Mouse (Mus musculus) left cerebral cortex, postnatal 25 days (tissue): ENCODE measurements at regions not wholly inside any gene's neighbourhood (a gene's known extent, or its start where the extent isn't known, plus 50 kb on each side); places are given as distances from the start of the nearest gene placed in this dataset.
"Not testable (repeated sequence)": the region's sequence is repeated elsewhere in the genome, so short reads cannot be mapped to it uniquely, and the experiment has no call there.

ENCODE experiments used
- DNase-seq, 2 experiments: peaks; one replicate each; pipeline ENCODE4 v3.0.0; 2022; ENCODE audit warnings: low spot score in 2 of 2, mixed read lengths in 1 of 2
- intact Hi-C: fragments of 180-260 bp; cut with DNase I; formaldehyde crosslinking; loops from one replicate; pipeline ENCODE4 v1.15.1; 2025

DNA sequence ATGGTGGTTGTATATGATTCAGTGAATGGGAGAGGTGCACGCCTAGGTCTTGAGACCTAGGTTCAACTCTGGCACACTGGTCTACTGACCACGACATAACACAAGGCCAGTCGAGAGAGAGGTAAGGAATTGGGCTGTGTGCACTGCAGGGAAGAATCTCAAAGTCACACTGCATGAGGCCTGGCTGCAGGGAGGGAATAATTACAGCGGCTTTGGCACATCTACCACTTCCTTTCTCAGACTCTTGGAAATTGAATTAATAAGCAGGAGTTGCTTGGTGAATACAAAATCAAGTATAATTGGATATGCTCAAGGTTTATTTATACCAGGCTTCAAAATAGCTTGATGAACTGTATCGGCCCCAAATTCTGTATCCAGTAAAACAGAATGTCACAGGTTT lies 93.9 kb upstream of the Vldlr start:
- intact Hi-C loops, result loop anchor here (2.0 to 5.0 kb wide), 4 partner anchors 56 to 375 kb away; partner anchors contain the start of gene Vldlr

GRCm38 (mm10) chr19:27123334-27123733 lies 93.0 kb upstream of the Vldlr start:
- intact Hi-C loops, result loop anchor here (2.0 to 5.0 kb wide), 4 partner anchors 57 to 376 kb away; partner anchors contain the start of gene Vldlr
- peak; percentile 69 to 95 for DNase-seq

More for the DNA sequence above, 93.9 kb upstream of the Vldlr start:
- no peak for DNase-seq

GRCm38 (mm10) chr19:27123806-27124469 lies 92.3 kb upstream of the Vldlr start:
- intact Hi-C loops, result loop anchor here (2.0 to 5.0 kb wide), 4 partner anchors 57 to 377 kb away; partner anchors contain the start of gene Vldlr
- DNase-seq, result peak; percentile 23 to 48

DNA sequence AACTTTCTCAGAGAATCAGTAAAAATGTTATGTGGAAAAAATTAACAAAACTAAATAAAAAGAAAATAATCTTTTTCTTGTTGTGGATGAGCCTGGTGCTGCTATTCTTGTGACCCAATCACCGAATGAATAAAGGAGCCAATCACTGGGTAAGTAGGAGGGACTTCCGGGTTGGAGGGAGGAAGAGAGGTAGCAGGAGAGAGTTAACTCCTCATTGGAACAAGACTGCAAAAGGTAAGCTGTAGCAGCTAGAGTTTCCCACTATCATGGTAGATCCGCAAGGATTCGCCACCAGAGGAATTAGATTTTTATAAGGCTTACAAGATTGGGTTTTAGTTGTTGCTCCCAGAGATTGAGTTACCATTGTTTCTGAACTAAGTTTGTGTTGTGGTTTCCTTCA lies 87.8 kb upstream of the Vldlr start:
- intact Hi-C loops, DNase-seq: not testable (repeated sequence)

DNA sequence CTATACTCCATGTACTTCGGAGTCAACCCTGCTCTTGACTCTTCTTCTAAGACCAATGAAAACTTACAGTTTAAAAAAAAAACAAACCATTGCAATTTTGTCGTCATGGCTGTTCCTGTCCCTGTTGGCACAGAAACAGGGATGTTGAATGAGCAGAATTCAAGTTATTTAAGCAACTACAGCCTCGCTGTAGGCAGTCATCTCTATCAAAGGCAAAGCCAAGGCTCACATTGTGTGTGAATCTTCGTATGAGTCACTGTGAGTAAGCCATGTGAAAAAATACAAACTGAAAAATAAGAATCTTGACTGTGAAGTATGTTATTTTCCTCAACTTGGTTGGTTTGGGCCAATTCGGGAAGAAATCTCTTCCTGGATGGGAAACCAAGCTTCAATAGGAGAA lies 81.9 kb upstream of the Vldlr start:
- DNase-seq, result peak in 1 of 2 experiments; percentile 77
- intact Hi-C loops, result no loop called here

GRCm38 (mm10) chr19:27140892-27141291 lies 75.4 kb upstream of the Vldlr start:
- intact Hi-C loops, result no loop called here
- DNase-seq, result no peak

DNA sequence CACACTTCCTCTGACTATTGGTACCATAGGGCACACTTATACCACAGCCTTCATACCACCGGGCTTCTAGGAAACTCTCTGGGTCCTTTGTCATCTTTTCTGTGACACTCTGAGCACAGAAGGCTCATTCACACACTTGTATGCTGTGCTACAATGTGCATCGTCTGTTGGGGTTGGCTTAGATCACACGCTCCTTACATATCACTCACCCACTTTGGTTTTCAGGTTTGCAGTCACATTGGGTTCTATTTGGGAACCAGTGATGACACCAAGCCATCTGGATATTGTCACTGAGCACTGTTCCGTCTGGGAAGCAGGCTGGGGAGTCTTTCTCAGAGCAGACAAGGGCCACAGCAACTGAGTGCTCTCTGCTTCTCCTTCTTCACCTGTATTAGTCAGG lies 74.1 kb upstream of the Vldlr start:
- intact Hi-C loops, result no loop called here
- peak in 1 of 2 experiments; percentile 48 for DNase-seq

DNA sequence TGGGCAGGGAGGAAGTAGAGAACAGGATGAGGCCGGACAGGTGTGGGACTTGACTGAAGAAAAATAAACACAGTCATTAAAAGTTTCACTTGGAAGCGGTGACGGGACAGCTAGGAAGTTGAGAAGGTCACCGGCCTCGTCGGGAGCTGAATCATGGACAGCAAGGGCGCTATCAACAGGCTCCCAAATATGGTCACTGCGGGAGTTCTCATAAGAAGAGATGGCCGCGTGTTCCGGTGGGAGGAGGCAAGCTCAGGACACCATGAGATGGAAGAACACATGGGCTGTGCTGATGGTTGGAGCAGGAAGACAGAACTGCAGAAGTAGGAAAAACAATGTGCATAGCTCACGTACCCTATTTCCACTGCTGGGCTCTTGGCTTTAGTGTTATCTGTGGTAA lies 68.9 kb upstream of the Vldlr start:
- intact Hi-C loops, result no loop called here
- DNase-seq, result no peak

- intact Hi-C loops, result no loop called here
- DNase-seq, result no peak
Observed at GRCm38 (mm10) chr19:27148330-27148729, 68.0 kb upstream of the Vldlr start.

DNA sequence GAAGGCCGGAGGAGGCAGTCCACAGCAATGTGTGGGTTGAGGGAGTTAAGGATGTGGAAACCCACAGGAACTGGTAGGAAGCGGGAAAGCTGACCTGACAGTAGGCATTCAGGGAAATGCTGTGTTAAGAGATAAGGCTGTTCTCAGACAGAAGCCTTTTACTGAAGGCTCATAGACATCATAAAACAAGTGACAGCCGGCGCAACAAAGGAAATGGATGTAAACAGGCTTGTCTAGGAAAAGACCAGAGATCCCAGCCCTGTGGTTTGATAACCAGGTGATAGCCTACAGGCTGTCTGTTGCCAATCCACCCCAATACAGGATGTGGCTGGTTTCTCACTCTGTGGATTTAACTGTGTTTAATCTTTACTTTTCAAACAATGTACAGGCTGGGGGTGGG lies 66.7 kb upstream of the Vldlr start:
- intact Hi-C loops, result no loop called here
- DNase-seq, result no peak

DNA sequence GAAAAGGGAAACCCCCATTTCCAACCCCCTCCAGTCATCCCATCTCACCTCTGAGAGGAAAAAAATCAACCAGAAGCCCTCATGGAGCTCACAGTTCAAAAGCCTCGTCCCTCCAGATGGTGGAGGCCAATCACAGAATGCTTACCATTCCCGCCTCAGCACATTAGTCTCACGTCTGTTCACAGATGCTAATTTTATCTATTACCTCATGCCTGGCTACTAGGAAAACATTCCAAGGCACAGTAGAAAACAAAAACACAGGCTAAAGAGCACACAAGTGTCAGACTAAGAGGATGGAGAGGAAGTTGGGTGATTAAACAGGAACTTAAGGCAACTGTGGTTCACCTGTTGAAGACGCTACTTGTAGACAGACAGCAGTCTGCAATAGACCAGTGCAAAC lies 54.4 kb upstream of the Vldlr start:
- DNase-seq, result no peak

More for the DNA sequence above, 54.4 kb upstream of the Vldlr start:
- intact Hi-C loops, result no loop called here
